Mouse (Mus musculus): ENCODE measurements at regions not wholly inside any gene's neighbourhood (a gene's known extent, or its start where the extent isn't known, plus 50 kb on each side); places are given as distances from the start of the nearest gene placed in this dataset.

GRCm38 (mm10) chr7:119089931-119090330, 94.5 kb downstream of the Gpr139 start:
- no peak for DNase-seq

GRCm38 (mm10) chr7:119088537-119088936, 93.5 kb upstream of the Gprc5b start:
- no peak for DNase-seq

DNA sequence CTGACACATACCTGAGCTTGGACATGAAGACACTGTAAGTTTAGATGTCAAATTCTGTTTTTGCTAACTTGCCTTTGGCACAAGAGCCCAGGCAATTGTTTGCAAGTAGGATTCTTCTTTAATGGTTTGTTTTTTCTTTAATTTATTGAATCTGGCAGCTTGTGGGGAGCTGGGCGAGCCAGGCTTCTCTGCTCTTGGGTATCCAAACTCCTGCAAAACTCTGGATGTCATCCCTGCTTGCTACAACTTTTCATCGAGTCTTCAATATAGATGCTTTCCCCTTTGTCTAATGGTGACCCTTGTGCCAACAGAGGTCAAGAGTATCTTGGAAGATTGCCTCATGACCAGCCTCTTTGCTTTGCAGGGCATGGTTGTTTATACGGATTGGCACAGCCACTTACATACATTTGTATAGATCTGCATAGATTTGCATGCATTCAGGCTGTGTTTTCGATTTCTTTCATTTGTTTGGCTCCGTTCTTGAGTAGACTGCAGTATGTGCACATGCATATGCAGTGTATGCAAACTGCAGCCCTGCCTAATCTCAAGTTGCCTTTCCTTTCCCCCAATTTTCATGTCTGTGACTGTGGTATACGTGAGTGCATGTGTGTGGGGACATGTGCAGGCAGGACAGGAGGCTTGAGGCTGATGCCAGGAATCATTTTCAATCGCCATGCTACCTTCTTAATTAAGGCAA, 92.9 kb upstream of the Gprc5b start:
- no peak for DNase-seq

- DNase-seq, result no peak
Measured at GRCm38 (mm10) chr7:119085696-119086451, 90.9 kb upstream of the Gprc5b start.

DNA sequence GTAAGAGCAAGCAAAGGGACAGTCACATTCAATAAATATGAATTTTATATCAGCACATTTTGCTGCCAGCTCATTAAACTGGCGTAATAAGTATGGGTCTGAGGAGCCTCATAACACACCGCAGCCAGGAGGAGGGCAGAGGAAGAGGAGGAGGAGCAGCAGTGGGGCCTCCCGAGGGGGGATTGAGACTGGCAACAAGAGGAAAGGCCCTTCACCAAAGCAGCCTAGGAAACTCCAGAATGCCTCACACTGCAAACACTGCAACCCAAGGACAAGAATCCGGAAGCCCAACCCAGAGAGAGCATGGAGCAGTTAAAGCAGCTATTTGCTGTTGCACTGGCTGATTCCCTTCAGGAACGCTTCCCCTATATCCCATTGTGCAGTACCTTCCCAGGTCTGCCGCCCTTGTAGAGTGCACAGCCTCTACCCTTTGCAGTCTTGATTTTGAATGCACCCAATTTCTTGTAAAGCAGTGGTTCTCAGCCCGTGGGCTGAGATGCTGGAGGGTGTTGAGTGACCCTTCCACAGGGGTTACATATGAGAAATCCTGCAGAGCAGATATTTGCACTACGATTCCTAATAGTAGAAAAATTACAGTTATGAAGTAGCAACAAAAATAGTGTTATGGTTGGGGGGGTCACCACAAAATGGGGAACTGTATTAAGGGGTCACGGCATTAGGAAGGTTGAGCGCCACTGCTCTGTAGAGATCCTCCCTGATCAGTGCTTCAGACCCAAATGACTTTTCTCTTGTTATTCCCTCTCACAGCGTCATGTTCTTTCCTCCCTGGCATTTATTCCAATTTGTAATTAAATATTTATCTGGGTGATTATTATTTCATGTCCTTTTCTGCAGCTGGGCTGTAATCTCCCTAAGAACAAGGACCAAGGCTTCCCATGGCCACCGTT, 82.0 kb upstream of the Gprc5b start:
- peak; percentile 23 for DNase-seq

- DNase-seq, result peak; percentile 33
Measured at GRCm38 (mm10) chr7:119066026-119066425, 71.0 kb upstream of the Gprc5b start.
